Mouse (Mus musculus) midbrain, embryonic 13.5 days (tissue): ENCODE measurements around the gene Ankrd42. TPM values are rescaled to one million over a fixed set of nuclear protein-coding genes. Genes with fewer than 3 reads are reported as not detected.

Source experiments
- ATAC-seq: fragments of 200-750 bp; cut with Nextera tagmentation; 2 replicates; pipeline ENCODE4 v1.8.0; 2017; ENCODE audit warnings: mild to moderate bottlenecking, moderate TSS enrichment, moderate library complexity
- H3K27ac ChIP-seq: fragments of 300-500 bp; sonication (generic); 2 replicates; pipeline ENCODE4 v1.5.1; 2015; ENCODE audit warnings: inconsistent platforms, mild to moderate bottlenecking, moderate library complexity
- H3K27me3 ChIP-seq: fragments of 300-500 bp; sonication (generic); 2 replicates; pipeline ENCODE4 v1.6.1; 2015; ENCODE audit warnings: mild to moderate bottlenecking, inconsistent platforms
- H3K36me3 ChIP-seq: fragments of 300-500 bp; sonication (generic); 2 replicates; pipeline ENCODE4 v1.6.1; 2015; ENCODE audit warnings: mild to moderate bottlenecking, inconsistent platforms
- H3K4me1 ChIP-seq: fragments of 300-500 bp; sonication (generic); replicated peaks from 2 replicates; pipeline ENCODE4 v1.6.1; 2015; ENCODE audit warnings: inconsistent platforms
- H3K4me2 ChIP-seq: fragments of 300-500 bp; sonication (generic); replicated peaks from 2 replicates; pipeline ENCODE4 v1.6.1; 2015; ENCODE audit warnings: moderate library complexity, mild to moderate bottlenecking, inconsistent platforms
- H3K4me3 ChIP-seq: fragments of 300-500 bp; sonication (generic); replicated peaks from 2 replicates; pipeline ENCODE4 v1.5.1; 2015; ENCODE audit warnings: mild to moderate bottlenecking, inconsistent platforms
- H3K9ac ChIP-seq: fragments of 300-500 bp; sonication (generic); replicated peaks from 2 replicates; pipeline ENCODE4 v1.6.1; 2015; ENCODE audit warnings: mild to moderate bottlenecking, inconsistent platforms
- H3K9me3 ChIP-seq: fragments of 300-500 bp; sonication (generic); 2 replicates; pipeline ENCODE4 v1.6.1; 2016; ENCODE audit warnings: mild to moderate bottlenecking, inconsistent platforms
- WGBS: fragments of 180-500 bp; shearing (Covaris S2); methylation state at CpG from one replicate; pipeline ENCODE4 v1.1.7; 2015; 5-methylcytosine and 5-hydroxymethylcytosine counted together
- polyA plus RNA-seq: library from polyadenylated mRNA; unstranded; fragments of >200 nt; fragmentation: Nextera tagmentation; extraction: Ambion mirVana; gene quantifications from 2 replicates; pipeline ENCODE4 v1.2.1, GENCODE M21; 2015

Ankrd42 gene
- polyA plus RNA-seq: 17.9 and 20.3 TPM in 2 replicates

DNA sequence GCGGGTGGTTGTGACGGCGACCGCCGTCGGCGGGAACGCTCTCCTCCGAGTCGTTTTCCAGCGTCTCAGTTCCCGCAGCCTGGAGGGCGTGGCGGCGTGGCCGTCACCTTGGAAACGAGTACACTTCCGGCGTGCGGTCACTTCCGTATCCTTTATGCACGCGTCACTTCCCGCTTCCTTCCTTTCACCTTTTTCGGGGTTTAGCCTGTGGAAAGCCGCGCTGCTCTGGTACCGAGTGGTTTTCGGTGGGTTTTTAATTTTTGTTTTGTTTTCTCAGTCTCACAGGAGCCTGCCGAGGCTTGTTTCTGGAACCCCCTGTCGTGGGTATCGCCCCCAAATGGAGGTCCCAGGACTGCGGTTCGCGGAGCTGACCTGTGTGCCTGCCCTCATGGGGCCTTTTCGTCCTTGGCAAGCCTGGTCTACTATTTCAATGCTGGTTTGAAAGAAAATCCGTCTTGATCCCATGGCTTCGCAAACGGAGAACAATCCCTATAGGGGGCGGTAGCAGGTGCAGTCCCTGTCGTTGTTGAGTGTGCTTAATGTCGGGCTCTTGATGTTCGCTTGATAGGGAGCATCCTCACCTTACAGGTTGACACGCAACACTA lies at the start of gene Ankrd42:
Gene Ankrd42 (minus strand): TSS at position 122 of the 605 bp plus-strand sequence.
- H3K9ac ChIP-seq: peak within 1 kb of the TSS; percentile 90
- H3K4me1 ChIP-seq: peaks cover 23% of the 10 kb centered on the region
- no peaks in the 10 kb centered on the region for H3K27me3 ChIP-seq
- H3K27ac ChIP-seq: peak within 1 kb of the TSS; percentile 83
- peak within 1 kb of the TSS; percentile 95 for H3K4me3 ChIP-seq
- no peaks in the 10 kb centered on the region for H3K9me3 ChIP-seq
- WGBS: 0% methylated on average over 44 of the region's 44 CpGs
- H3K4me2 ChIP-seq: peak within 1 kb of the TSS; percentile 98
- ATAC-seq: peak; percentile 98
- peaks cover 15% of the 10 kb centered on the region for H3K36me3 ChIP-seq

DNA sequence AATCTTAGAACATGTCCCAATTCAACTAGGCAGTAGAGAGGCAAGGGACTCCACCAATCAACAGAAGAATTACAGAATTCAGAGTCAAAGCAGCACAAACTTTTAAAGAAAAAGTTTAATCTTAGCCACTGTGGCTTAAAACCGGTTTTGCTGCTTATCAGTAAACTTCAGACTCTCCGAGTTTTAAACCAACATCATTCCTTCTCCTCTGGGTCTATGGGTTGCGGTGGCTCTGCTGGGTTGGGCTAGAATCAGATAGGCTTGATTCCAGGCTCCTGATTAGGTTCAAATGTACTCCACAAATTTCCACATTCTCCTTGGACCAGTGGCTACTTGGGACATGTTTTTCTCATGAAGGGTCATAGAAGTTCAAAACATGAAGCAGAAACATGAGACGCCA lies 40.4 kb upstream of the Ankrd42 start:
- no peaks in the 10 kb centered on the region for H3K27me3 ChIP-seq
- H3K4me3 ChIP-seq: no peak overlapping the region
- H3K4me1 ChIP-seq: no peaks in the 10 kb centered on the region
- H3K27ac ChIP-seq: no peak overlapping the region
- H3K9ac ChIP-seq: no peak overlapping the region
- 82% methylated on average over 4 of the region's 4 CpGs for WGBS
- H3K4me2 ChIP-seq: no peak overlapping the region
- H3K9me3 ChIP-seq: no peaks in the 10 kb centered on the region
- no peak for ATAC-seq
- H3K36me3 ChIP-seq: no peaks in the 10 kb centered on the region

DNA sequence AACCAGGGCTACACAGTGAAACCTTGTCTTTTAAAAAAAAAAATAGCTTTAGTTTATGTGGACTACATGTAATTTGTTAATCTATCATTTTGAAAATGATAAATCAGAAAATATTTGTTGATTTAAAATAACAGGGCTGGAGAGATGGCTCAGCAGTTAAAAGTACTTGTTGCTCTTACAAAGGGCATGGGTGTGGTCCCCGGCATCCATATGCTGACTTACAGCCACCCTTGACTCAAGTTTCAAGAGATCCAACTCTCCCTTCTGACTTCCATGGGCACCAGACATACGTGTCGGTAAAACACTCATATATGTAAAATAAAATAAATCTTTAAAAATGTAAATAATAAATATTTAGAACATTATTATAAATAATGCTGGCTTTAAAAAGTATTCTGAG lies 38.2 kb upstream of the Ankrd42 start:
- ATAC-seq: no peak
- no peaks in the 10 kb centered on the region for H3K9me3 ChIP-seq
- no peaks in the 10 kb centered on the region for H3K36me3 ChIP-seq
- H3K4me1 ChIP-seq: 0 out of 2 replicates have a peak, but pooled peaks cover 5% of the 10 kb centered on the region
- H3K27ac ChIP-seq: no peak overlapping the region
- no peak overlapping the region for H3K4me2 ChIP-seq
- WGBS: 96% methylated on average over 3 of the region's 3 CpGs
- no peak overlapping the region for H3K9ac ChIP-seq
- H3K27me3 ChIP-seq: no peaks in the 10 kb centered on the region
- no peak overlapping the region for H3K4me3 ChIP-seq

DNA sequence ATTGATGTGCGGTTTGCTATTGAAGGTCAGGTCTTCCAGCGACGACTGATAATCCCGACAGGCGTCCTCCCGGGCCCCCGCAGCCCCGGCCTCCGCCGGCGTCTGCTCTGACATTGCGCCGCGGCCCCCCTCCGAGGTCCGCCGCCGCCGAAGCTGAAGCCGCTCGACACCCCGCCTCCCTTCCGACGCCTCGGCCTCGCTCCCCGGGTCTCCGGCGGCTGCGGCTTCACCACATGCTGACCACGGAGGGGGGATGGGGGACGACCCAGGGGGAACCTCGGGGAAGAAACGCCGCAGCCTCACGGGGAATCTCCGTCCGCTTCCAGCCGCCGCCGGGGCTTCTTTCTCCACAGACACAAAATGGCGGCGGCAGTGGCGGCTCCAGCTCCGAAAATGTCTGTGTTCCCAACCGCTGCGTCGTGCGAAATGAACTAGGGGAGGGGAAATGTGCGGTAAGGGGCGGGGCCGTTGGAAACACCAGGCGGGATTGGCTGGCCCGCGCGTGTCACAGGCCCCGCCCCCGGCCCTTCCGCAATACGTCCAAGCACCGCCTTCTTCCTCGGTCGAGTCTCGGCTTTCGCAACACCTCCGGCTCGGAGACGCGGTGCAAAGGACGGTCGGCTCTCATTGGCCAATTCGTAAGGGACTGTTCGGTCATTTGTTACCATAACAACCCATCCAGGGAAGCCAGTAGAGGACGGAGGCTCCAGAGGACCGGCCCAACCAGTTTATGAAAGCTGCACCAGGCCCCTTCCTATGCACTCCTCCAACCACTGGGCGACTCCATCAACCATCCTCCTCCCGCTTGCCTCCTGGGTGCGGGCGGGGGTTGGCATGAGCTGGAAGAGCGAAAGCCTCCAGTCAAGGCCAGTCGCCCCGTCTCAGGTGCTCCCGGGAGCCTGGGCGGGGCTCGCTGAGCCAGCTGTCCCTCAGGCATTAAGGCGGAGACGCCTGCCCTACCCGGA lies 32.8 kb upstream of the Ankrd42 start, which contains the start of gene Pcf11:
Gene Pcf11 (minus strand): TSS at position 428 of the 965 bp plus-strand sequence.
- peak; percentile 99 for ATAC-seq
- H3K27ac ChIP-seq: peak within 1 kb of the TSS; percentile 98
- H3K27me3 ChIP-seq: no peaks in the 10 kb centered on the region
- H3K4me2 ChIP-seq: peak within 1 kb of the TSS; percentile 90
- H3K9ac ChIP-seq: peak within 1 kb of the TSS; percentile 99
- H3K4me3 ChIP-seq: peak within 1 kb of the TSS; percentile 87
- H3K36me3 ChIP-seq: peaks cover 5% of the 10 kb centered on the region; the same call in 1 of the 2 replicates
- WGBS: under 1% methylated on average over 88 of the region's 88 CpGs
- H3K9me3 ChIP-seq: no peaks in the 10 kb centered on the region
- H3K4me1 ChIP-seq: peaks cover 28% of the 10 kb centered on the region

DNA sequence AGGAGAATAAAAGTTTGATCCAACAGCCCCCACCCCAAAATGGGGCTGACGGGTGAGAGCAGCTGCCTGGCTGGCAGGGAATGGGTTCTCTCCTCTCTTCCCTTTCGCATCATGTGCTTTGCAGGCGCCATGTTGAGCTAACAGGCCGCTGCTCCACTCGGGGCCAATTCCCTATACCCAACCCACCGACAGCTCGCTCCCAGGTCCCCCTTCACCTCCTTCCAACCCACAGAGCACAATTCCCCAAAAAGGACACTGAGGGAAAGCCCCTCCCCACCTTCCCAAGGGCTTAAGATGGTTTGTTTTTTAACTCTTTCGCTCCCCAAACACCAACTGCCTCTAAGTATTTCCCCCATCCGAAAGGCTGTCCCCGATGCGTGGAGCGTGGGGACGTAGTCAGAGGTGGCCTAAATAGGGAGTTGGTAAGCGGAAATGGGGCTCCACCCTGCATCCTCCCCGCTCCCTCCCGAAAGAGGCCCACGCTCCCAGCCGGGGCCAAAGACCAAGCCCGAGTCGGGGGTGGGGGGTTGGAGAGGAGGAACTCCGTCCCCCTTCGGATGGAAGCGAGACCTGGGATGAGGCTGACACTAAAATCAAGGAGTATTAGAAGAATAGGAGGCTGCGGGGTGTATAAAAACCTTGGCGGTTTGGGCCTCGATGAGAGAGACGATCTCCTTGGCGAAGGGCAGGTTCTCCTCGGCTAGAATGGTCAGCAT lies 32.0 kb upstream of the Ankrd42 start:
- peak overlapping the region; percentile 90 for H3K4me2 ChIP-seq
- under 1% methylated on average over 29 of the region's 29 CpGs for WGBS
- peak; percentile 8 for ATAC-seq

DNA sequence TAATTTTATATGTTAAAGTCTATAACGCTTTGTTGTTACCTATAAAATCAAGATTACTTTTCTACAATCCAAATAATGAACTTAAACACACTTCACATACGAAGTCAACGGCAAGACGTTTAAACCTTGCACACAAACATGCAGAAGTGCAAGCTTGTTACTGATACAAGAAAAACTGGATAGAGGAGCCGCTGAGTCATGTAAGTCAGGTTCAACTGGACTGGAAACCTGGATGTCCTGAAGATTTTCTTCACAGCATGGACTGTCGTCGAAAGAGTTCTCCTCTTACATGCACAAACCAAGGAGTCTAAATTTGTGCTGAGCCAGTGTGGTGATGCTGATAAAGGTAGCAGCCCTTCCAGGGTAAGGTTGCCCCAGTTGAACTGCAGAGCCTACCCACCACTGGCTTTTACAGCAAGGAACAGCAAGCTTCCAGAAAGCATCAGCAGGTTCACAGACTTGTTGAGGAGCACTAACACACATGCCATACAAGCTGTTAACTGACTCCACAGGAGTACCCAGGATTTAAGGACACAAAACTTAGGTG lies 29.4 kb upstream of the Ankrd42 start:
- H3K27me3 ChIP-seq: no peaks in the 10 kb centered on the region
- peak overlapping the region; percentile 90 for H3K4me2 ChIP-seq
- ATAC-seq: no peak
- H3K4me3 ChIP-seq: 0 out of 2 replicates have a peak overlapping the region, but pooled peaks have one; percentile 87
- H3K36me3 ChIP-seq: peaks cover 15% of the 10 kb centered on the region
- no peak overlapping the region for H3K27ac ChIP-seq
- no peak overlapping the region for H3K9ac ChIP-seq
- peaks cover 28% of the 10 kb centered on the region for H3K4me1 ChIP-seq
- no peaks in the 10 kb centered on the region for H3K9me3 ChIP-seq
- 90% methylated on average over 7 of the region's 7 CpGs for WGBS

More for the DNA sequence above, 32.0 kb upstream of the Ankrd42 start:
- Histone ChIP-seq H3K36me3 (peaks cover 5% of the 10 kb centered on the region; the same call in 1 of the 2 replicates), H3K27me3 (no peaks in the 10 kb centered on the region), H3K9me3 (no peaks in the 10 kb centered on the region), H3K9ac (peak overlapping the region; percentile 99), H3K4me1 (peaks cover 28% of the 10 kb centered on the region), H3K4me3 (peak overlapping the region; percentile 87), H3K27ac (peak overlapping the region; percentile 98)

DNA sequence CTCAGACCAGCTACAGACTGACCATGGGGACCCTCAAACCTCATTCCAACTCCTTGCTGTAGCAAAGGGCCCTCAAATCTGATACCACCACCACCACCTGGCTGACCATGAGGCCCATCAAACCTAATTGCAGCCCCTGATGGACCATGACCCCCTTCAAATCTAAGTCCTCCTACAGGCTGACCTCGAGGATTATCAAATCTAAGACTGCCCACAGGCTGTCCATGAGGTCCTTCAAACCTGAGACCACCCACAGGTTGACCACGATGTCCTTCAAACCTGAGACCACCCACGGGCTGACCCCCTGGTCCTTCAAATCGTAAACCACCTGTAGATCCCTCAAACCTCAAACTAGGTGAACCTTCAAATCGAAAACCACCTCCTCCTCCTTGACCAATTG lies 21.1 kb upstream of the Ankrd42 start:
- WGBS: 98% methylated on average over 5 of the region's 5 CpGs
- Histone ChIP-seq H3K27ac (no peak overlapping the region), H3K9me3 (no peaks in the 10 kb centered on the region), H3K4me3 (no peak overlapping the region), H3K36me3 (peaks cover 66% of the 10 kb centered on the region), H3K4me1 (peaks cover 9% of the 10 kb centered on the region), H3K27me3 (no peaks in the 10 kb centered on the region), H3K4me2 (no peak overlapping the region), H3K9ac (no peak overlapping the region)
- ATAC-seq: no peak

DNA sequence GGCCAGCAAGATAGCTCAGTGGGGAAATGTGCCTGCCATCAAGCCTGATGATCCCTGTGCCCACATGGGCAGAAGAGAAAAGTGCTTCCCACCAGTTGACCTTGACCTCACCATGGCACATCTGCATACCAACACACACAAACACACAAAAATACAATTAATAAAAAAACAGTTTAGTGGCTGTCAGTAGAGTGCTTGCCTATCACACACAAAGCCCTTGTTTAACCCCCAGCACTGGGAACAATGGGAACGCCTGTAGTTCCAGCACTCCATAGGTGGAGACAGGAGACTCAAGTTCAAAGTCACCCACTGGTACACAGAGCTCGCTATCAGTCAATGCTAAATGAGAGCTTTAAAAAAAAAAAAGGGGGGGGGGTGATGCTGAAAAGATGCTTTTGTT lies 19.4 kb upstream of the Ankrd42 start:
- Histone ChIP-seq H3K4me2 (no peak overlapping the region), H3K4me3 (no peak overlapping the region), H3K9me3 (no peaks in the 10 kb centered on the region), H3K4me1 (peaks cover 9% of the 10 kb centered on the region), H3K9ac (no peak overlapping the region), H3K27ac (no peak overlapping the region), H3K27me3 (no peaks in the 10 kb centered on the region), H3K36me3 (peaks cover 57% of the 10 kb centered on the region)
- 78% methylated on average over 2 of the region's 2 CpGs for WGBS
- no peak for ATAC-seq

DNA sequence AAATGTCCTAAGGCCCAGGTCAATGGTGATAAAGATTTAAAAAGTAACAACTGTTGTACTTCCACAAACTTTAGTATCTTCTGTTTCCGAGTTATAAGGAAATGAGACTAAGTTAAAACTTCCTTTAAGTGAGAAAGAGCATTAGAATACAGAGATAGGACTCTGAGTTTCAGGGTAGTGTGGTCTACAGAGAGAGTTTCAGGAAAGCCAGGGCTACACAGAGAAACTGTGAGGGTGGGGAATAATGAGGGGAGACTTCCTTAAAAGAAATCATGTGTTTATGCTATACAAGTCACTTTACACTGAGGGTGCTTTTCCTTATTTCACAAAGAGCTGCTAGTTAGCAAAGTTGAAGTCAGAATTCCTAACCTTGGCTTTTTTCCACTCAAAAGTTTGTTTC lies 16.4 kb upstream of the Ankrd42 start:
- Histone ChIP-seq H3K4me1 (peaks cover 9% of the 10 kb centered on the region), H3K4me3 (no peak overlapping the region), H3K27me3 (no peaks in the 10 kb centered on the region), H3K36me3 (peaks cover 36% of the 10 kb centered on the region), H3K4me2 (no peak overlapping the region), H3K9ac (no peak overlapping the region), H3K9me3 (no peaks in the 10 kb centered on the region), H3K27ac (no peak overlapping the region)
- WGBS: 92% methylated on average over 1 of the region's 1 CpGs
- ATAC-seq: no peak

DNA sequence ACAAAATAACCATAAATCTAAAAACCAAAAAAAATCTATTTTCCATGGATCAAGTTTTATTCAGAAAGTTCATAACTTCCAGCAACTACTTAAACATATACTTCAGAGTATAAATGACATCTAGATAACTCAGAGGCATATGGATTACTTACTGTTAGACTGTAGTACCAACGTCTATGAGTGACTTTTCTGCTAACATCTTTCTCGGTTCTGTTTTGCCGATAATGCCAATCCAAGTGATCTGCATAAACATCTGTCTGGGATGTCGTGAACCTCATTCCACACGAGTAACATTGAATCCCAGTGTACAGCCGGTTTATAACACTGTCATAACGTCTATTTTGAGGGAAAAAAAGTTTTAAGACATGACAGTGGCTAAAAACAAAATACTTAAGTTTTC lies 10.8 kb upstream of the Ankrd42 start:
- WGBS: 89% methylated on average over 7 of the region's 7 CpGs
- Histone ChIP-seq H3K4me2 (no peak overlapping the region), H3K27me3 (no peaks in the 10 kb centered on the region), H3K4me3 (no peak overlapping the region), H3K36me3 (peaks cover 23% of the 10 kb centered on the region), H3K4me1 (no peaks in the 10 kb centered on the region), H3K9ac (no peak overlapping the region), H3K27ac (no peak overlapping the region), H3K9me3 (no peaks in the 10 kb centered on the region)
- no peak for ATAC-seq

DNA sequence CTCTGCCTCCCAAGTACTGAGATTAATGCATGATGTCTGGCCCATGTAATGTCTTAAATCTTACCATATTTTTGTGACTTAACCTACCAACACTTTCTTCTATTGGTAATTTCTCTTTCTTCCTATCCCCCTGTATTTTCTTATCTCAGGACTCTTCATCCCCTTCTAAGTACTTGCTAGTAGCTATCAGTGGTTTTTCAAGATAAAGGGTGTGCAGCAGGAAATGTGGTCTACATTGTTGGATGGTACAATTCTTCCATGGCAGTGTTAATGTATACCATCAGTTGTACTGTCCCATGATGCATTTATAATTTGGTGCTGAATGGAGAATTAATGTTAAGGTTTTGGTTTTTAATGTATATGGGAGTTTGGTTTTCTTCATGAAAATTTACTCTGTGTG lies 5.4 kb upstream of the Ankrd42 start:
- Histone ChIP-seq H3K27me3 (no peaks in the 10 kb centered on the region), H3K36me3 (peaks cover 32% of the 10 kb centered on the region), H3K9me3 (no peaks in the 10 kb centered on the region), H3K4me2 (no peak overlapping the region), H3K4me1 (peaks cover 10% of the 10 kb centered on the region), H3K9ac (no peak overlapping the region), H3K4me3 (no peak overlapping the region), H3K27ac (no peak overlapping the region)
- ATAC-seq: no peak
